Mouse (Mus musculus): ENCODE results near the gene Ap2s1. TPM values are rescaled to one million over a fixed set of nuclear protein-coding genes. Genes with fewer than 3 reads are reported as not detected.
A peak's percentile ranks its signal among the peaks of the same experiment; 100 is the strongest.
"Not testable (repeated sequence)": the region's sequence is repeated elsewhere in the genome, so short reads cannot be mapped to it uniquely, and the experiment has no call there.

The Ap2s1 gene
- polyA plus RNA-seq (2015; fragmentation: Nextera tagmentation; extraction: Ambion mirVana), result 243 and 265 TPM in 2 replicates

- ATAC-seq (ENCODE audit: low FRiP score, low read depth), result peak; percentile 95
- Histone ChIP-seq H3K36me3 (peaks cover 18% of the 10 kb centered on the region), H3K27ac (no peak within 1 kb of the TSS; the same call in 1 of the 2 replicates), H3K4me2 (replicated peaks) (peak within 1 kb of the TSS; percentile 95), H3K27me3 (no peaks in the 10 kb centered on the region), H3K9me3 (no peaks in the 10 kb centered on the region), H3K9ac (peak within 1 kb of the TSS; percentile 93), H3K4me1 (peaks cover 19% of the 10 kb centered on the region), H3K4me3 (peak within 1 kb of the TSS; percentile 85)
- WGBS, result under 1% methylated on average over 34 of the region's 34 CpGs
These were observed at the start of gene Ap2s1 for GRCm38 (mm10) chr7:16738073-16738696. TSS of gene Ap2s1 (plus strand) at chr7:16738410.

GRCm38 (mm10) chr7:16689196-16689595 is 49.0 kb upstream of the Ap2s1 start:
- WGBS, result 67% methylated on average over 5 of the region's 5 CpGs

GRCm38 (mm10) chr7:16695025-16695424 is 43.2 kb upstream of the Ap2s1 start:
- no peak overlapping the region for H3K4me2 ChIP-seq (replicated peaks)

More at GRCm38 (mm10) chr7:16689196-16689595, 49.0 kb upstream of the Ap2s1 start:
- Histone ChIP-seq H3K27me3 (no peaks in the 10 kb centered on the region), H3K36me3 (no peaks in the 10 kb centered on the region), H3K4me1 (no peaks in the 10 kb centered on the region), H3K9me3 (peaks cover 12% of the 10 kb centered on the region; the same call in 1 of the 2 replicates), H3K27ac (no peak overlapping the region), H3K9ac (no peak overlapping the region), H3K4me2 (replicated peaks) (no peak overlapping the region), H3K4me3 (no peak overlapping the region)
- no peak for ATAC-seq (ENCODE audit: low FRiP score, low read depth)

GRCm38 (mm10) chr7:16699042-16699441 is 39.2 kb upstream of the Ap2s1 start:
- Histone ChIP-seq H3K4me2 (replicated peaks) (no peak overlapping the region), H3K9me3 (no peaks in the 10 kb centered on the region), H3K4me3 (no peak overlapping the region), H3K27me3 (no peaks in the 10 kb centered on the region), H3K36me3 (no peaks in the 10 kb centered on the region), H3K27ac (no peak overlapping the region), H3K4me1 (no peaks in the 10 kb centered on the region), H3K9ac (no peak overlapping the region)
- no peak for ATAC-seq (ENCODE audit: low FRiP score, low read depth)
- WGBS, result 47% methylated on average over 2 of the region's 2 CpGs

More at GRCm38 (mm10) chr7:16695025-16695424, 43.2 kb upstream of the Ap2s1 start:
- no peaks in the 10 kb centered on the region for H3K36me3 ChIP-seq
- no peak overlapping the region for H3K9ac ChIP-seq
- H3K27ac ChIP-seq, result no peak overlapping the region
- no peak overlapping the region for H3K4me3 ChIP-seq
- WGBS, result 36% methylated on average over 3 of the region's 3 CpGs
- no peaks in the 10 kb centered on the region for H3K4me1 ChIP-seq
- ATAC-seq (ENCODE audit: low FRiP score, low read depth), result no peak
- no peaks in the 10 kb centered on the region for H3K27me3 ChIP-seq
- no peaks in the 10 kb centered on the region for H3K9me3 ChIP-seq

GRCm38 (mm10) chr7:16700583-16700982 is 37.6 kb upstream of the Ap2s1 start:
- H3K36me3 ChIP-seq, result no peaks in the 10 kb centered on the region
- H3K4me3 ChIP-seq, result no peak overlapping the region
- no peaks in the 10 kb centered on the region for H3K9me3 ChIP-seq
- no peak overlapping the region for H3K27ac ChIP-seq
- H3K4me1 ChIP-seq, result no peaks in the 10 kb centered on the region
- ATAC-seq (ENCODE audit: low FRiP score, low read depth), result no peak
- 83% methylated on average over 5 of the region's 5 CpGs for WGBS
- H3K4me2 ChIP-seq (replicated peaks), result no peak overlapping the region
- no peak overlapping the region for H3K9ac ChIP-seq
- no peaks in the 10 kb centered on the region for H3K27me3 ChIP-seq

GRCm38 (mm10) chr7:16706385-16706784 is 31.8 kb upstream of the Ap2s1 start:
- Histone ChIP-seq H3K27me3 (no peaks in the 10 kb centered on the region), H3K27ac (peak overlapping the region; percentile 63), H3K9ac (no peak overlapping the region; the same call in 1 of the 2 replicates), H3K4me3 (no peak overlapping the region), H3K4me1 (peaks cover 24% of the 10 kb centered on the region), H3K36me3 (no peaks in the 10 kb centered on the region), H3K4me2 (replicated peaks) (peak overlapping the region; percentile 25; the same call in 1 of the 2 replicates), H3K9me3 (no peaks in the 10 kb centered on the region)
- peak; percentile 69; the same call in 1 of the 2 replicates for ATAC-seq (ENCODE audit: low FRiP score, low read depth)
- WGBS, result 19% methylated on average over 9 of the region's 9 CpGs

- no peaks in the 10 kb centered on the region for H3K36me3 ChIP-seq
- H3K27me3 ChIP-seq, result no peaks in the 10 kb centered on the region
- no peak overlapping the region for H3K4me3 ChIP-seq
- H3K9ac ChIP-seq, result no peak overlapping the region
- H3K4me1 ChIP-seq, result peaks cover 24% of the 10 kb centered on the region
- ATAC-seq (ENCODE audit: low FRiP score, low read depth), result no peak
- H3K27ac ChIP-seq, result no peak overlapping the region
- H3K4me2 ChIP-seq (replicated peaks), result no peak overlapping the region
- no peaks in the 10 kb centered on the region for H3K9me3 ChIP-seq
- 31% methylated on average over 9 of the region's 9 CpGs for WGBS
These were observed 30.0 kb upstream of the Ap2s1 start for GRCm38 (mm10) chr7:16708244-16708643.

GRCm38 (mm10) chr7:16710604-16711003 is 27.6 kb upstream of the Ap2s1 start:
- H3K4me1 ChIP-seq, result peaks cover 24% of the 10 kb centered on the region
- 76% methylated on average over 5 of the region's 5 CpGs for WGBS

GRCm38 (mm10) chr7:16712633-16713415 is 25.4 kb upstream of the Ap2s1 start:
- ATAC-seq (ENCODE audit: low FRiP score, low read depth), result no peak
- H3K27me3 ChIP-seq, result no peaks in the 10 kb centered on the region
- no peak overlapping the region for H3K27ac ChIP-seq
- no peak overlapping the region for H3K4me2 ChIP-seq (replicated peaks)
- peaks cover 9% of the 10 kb centered on the region for H3K4me1 ChIP-seq
- H3K9ac ChIP-seq, result no peak overlapping the region
- no peaks in the 10 kb centered on the region for H3K36me3 ChIP-seq
- 0 out of 2 replicates have a peak, but pooled peaks cover 3% of the 10 kb centered on the region for H3K9me3 ChIP-seq
- no peak overlapping the region for H3K4me3 ChIP-seq
- WGBS, result 80% methylated on average over 12 of the region's 13 CpGs

More at GRCm38 (mm10) chr7:16710604-16711003, 27.6 kb upstream of the Ap2s1 start:
- H3K27ac ChIP-seq, result no peak overlapping the region
- no peak overlapping the region for H3K4me2 ChIP-seq (replicated peaks)
- H3K9me3 ChIP-seq, result 0 out of 2 replicates have a peak, but pooled peaks cover 3% of the 10 kb centered on the region
- no peaks in the 10 kb centered on the region for H3K36me3 ChIP-seq
- H3K27me3 ChIP-seq, result no peaks in the 10 kb centered on the region
- no peak overlapping the region for H3K9ac ChIP-seq
- no peak for ATAC-seq (ENCODE audit: low FRiP score, low read depth)
- no peak overlapping the region for H3K4me3 ChIP-seq

GRCm38 (mm10) chr7:16716456-16717152 is 21.6 kb upstream of the Ap2s1 start:
- H3K9ac ChIP-seq; H3K27me3 ChIP-seq; ATAC-seq (ENCODE audit: low FRiP score, low read depth); H3K9me3 ChIP-seq; H3K4me1 ChIP-seq; H3K36me3 ChIP-seq; H3K4me2 ChIP-seq (replicated peaks); H3K4me3 ChIP-seq; H3K27ac ChIP-seq: not testable (repeated sequence)
- WGBS, result 20% methylated on average over 8 of the region's 8 CpGs

GRCm38 (mm10) chr7:16721629-16722028 is 16.6 kb upstream of the Ap2s1 start, which contains the start of gene Ceacam9:
TSS of gene Ceacam9 (plus strand) at chr7:16721929.
- no peaks in the 10 kb centered on the region for H3K4me1 ChIP-seq
- 78% methylated on average over 2 of the region's 2 CpGs for WGBS

GRCm38 (mm10) chr7:16722490-16722889 is 15.7 kb upstream of the Ap2s1 start:
- not testable (repeated sequence) for H3K36me3 ChIP-seq; H3K9ac ChIP-seq; H3K9me3 ChIP-seq; H3K27ac ChIP-seq; H3K4me1 ChIP-seq; ATAC-seq (ENCODE audit: low FRiP score, low read depth); H3K27me3 ChIP-seq; H3K4me2 ChIP-seq (replicated peaks); H3K4me3 ChIP-seq
- 39% methylated on average over 3 of the region's 3 CpGs for WGBS

More at GRCm38 (mm10) chr7:16721629-16722028, 16.6 kb upstream of the Ap2s1 start, which contains the start of gene Ceacam9:
- Histone ChIP-seq H3K27me3 (no peaks in the 10 kb centered on the region), H3K27ac (no peak within 1 kb of the TSS), H3K36me3 (no peaks in the 10 kb centered on the region), H3K4me3 (no peak within 1 kb of the TSS), H3K9ac (0 out of 2 replicates have a peak within 1 kb of the TSS, but pooled peaks have one; percentile 19), H3K4me2 (replicated peaks) (no peak within 1 kb of the TSS), H3K9me3 (no peaks in the 10 kb centered on the region)
- no peak for ATAC-seq (ENCODE audit: low FRiP score, low read depth)
